Mouse (Mus musculus) small intestine, adult 2 months (tissue): Measurements from ENCODE around the gene Numbl. TPM values are rescaled to one million over a fixed set of nuclear protein-coding genes. Genes with fewer than 3 reads are reported as not detected.
A peak's percentile ranks its signal among the peaks of the same experiment; 100 is the strongest.

ENCODE experiments used
- H3K27ac ChIP-seq: fragments of 200-500 bp; 2 replicates; pipeline ENCODE4 v1.5.1; 2012; ENCODE audit warnings: low read depth, low read length, control low read depth, inconsistent platforms; ENCODE audit not compliant: insufficient read depth
- H3K27me3 ChIP-seq: fragments of 200-500 bp; 2 replicates; pipeline ENCODE4 v1.6.1; 2012; ENCODE audit warnings: mild to moderate bottlenecking, moderate library complexity, low read length, inconsistent platforms; ENCODE audit not compliant: control insufficient read depth, insufficient read depth
- H3K36me3 ChIP-seq: fragments of 200-500 bp; 2 replicates; pipeline ENCODE4 v1.6.1; 2012; ENCODE audit warnings: mild to moderate bottlenecking, low read length, control low read depth, inconsistent platforms; ENCODE audit not compliant: control insufficient read depth, insufficient read depth
- H3K4me1 ChIP-seq: fragments of 200-500 bp; 2 replicates; pipeline ENCODE4 v1.6.1; 2012; ENCODE audit warnings: low read length, inconsistent platforms, mixed read lengths; ENCODE audit not compliant: control insufficient read depth, insufficient read depth, insufficient read length
- H3K4me3 ChIP-seq: fragments of 200-500 bp; 2 replicates; pipeline ENCODE4 v1.5.1; 2012; ENCODE audit warnings: low read depth, mild to moderate bottlenecking, control low read depth, inconsistent platforms, low read length, moderate library complexity
- CTCF ChIP-seq: fragments of 200-500 bp; IDR thresholded peaks from 2 replicates; pipeline ENCODE4 v1.5.1; 2012; ENCODE audit warnings: low read depth, mild to moderate bottlenecking, control low read depth, inconsistent platforms, low read length, moderate library complexity, mixed read lengths; ENCODE audit not compliant: insufficient replicate concordance, insufficient read length; ENCODE audit errors: extremely low read depth
- POLR2A ChIP-seq: fragments of 200-500 bp; IDR thresholded peaks from 2 replicates; pipeline ENCODE4 v1.6.1; 2012; ENCODE audit warnings: low read depth, mild to moderate bottlenecking, control low read depth, inconsistent platforms, low read length, moderate library complexity
- WGBS: fragments of 180-500 bp; shearing (Covaris S2); methylation state at CpG from one replicate; pipeline ENCODE4 v1.1.7; 2018; 5-methylcytosine and 5-hydroxymethylcytosine counted together
- polyA plus RNA-seq: library from polyadenylated mRNA; depleted of rRNA; stranded (reverse); fragments of >200 nt; gene quantifications from 2 replicates; pipeline ENCODE4 v1.2.3, GENCODE M21; 2012

The Numbl gene
- polyA plus RNA-seq, 1 experiment: 8.3 TPM

- Histone ChIP-seq H3K36me3 (no peaks in the 10 kb centered on the region), H3K27me3 (no peaks in the 10 kb centered on the region), H3K4me3 (peak overlapping the region; percentile 79), H3K27ac (peak overlapping the region; percentile 92), H3K4me1 (peaks cover 32% of the 10 kb centered on the region)
- TF ChIP-seq POLR2A (no peak), CTCF (no peak)
- 16% methylated on average over 9 of the region's 9 CpGs for WGBS
Observed at GRCm38 (mm10) chr7:27227276-27227675, 31.0 kb upstream of the Numbl start.

GRCm38 (mm10) chr7:27227676-27228075, 30.6 kb upstream of the Numbl start:
- TF ChIP-seq POLR2A (no peak), CTCF (peak; percentile 11; the same call in 1 of the 2 replicates)
- WGBS: 3% methylated on average over 10 of the region's 10 CpGs
- Histone ChIP-seq H3K27ac (peak overlapping the region; percentile 92), H3K4me3 (peak overlapping the region; percentile 79), H3K4me1 (peaks cover 32% of the 10 kb centered on the region), H3K36me3 (no peaks in the 10 kb centered on the region), H3K27me3 (no peaks in the 10 kb centered on the region)

- Histone ChIP-seq H3K27ac (peak within 1 kb of the TSS; percentile 92), H3K36me3 (no peaks in the 10 kb centered on the region), H3K4me3 (peak within 1 kb of the TSS; percentile 79), H3K27me3 (no peaks in the 10 kb centered on the region), H3K4me1 (peaks cover 27% of the 10 kb centered on the region)
- WGBS: under 1% methylated on average over 49 of the region's 49 CpGs
- TF ChIP-seq CTCF (no peak), POLR2A (peak; percentile 62)
Observed at GRCm38 (mm10) chr7:27228281-27228821, 29.9 kb upstream of the Numbl start, which contains the start of gene Itpkc. TSS of gene Itpkc (minus strand) at chr7:27228661.

- peak overlapping the region; percentile 84 for H3K27ac ChIP-seq
- WGBS: 7% methylated on average over 6 of the region's 6 CpGs
Observed at GRCm38 (mm10) chr7:27228865-27229264, 29.4 kb upstream of the Numbl start.

DNA sequence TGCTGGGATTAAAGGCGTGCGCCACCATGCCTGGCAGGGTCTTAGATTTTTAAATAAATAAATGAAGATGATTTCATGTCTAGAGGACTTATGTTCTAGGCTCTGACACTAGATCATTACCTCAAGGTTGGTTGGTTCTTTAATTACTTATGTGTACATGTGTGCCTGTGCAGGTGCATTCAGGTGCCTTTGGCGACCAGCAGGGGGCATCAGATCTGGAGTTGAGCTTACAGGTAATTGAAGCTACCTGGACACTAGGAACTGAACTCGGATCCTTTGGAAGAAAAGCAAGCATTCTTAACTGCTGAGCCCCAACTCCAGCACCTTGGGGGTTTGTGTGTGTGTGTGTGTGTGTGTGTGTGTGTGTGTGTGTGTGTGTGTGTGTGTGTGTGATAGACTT, 27.5 kb upstream of the Numbl start:
- no peak overlapping the region for H3K27ac ChIP-seq
- no peak overlapping the region for H3K4me3 ChIP-seq
- TF ChIP-seq CTCF: peak; percentile 47; the same call in 1 of the 2 replicates
- TF ChIP-seq POLR2A: no peak
- no peaks in the 10 kb centered on the region for H3K27me3 ChIP-seq
- H3K36me3 ChIP-seq: no peaks in the 10 kb centered on the region
- 66% methylated on average over 4 of the region's 4 CpGs for WGBS
- H3K4me1 ChIP-seq: peaks cover 14% of the 10 kb centered on the region

More at GRCm38 (mm10) chr7:27228865-27229264, 29.4 kb upstream of the Numbl start:
- peaks cover 27% of the 10 kb centered on the region for H3K4me1 ChIP-seq
- no peaks in the 10 kb centered on the region for H3K27me3 ChIP-seq
- peak overlapping the region; percentile 79 for H3K4me3 ChIP-seq
- H3K36me3 ChIP-seq: no peaks in the 10 kb centered on the region
- no peak for TF ChIP-seq CTCF
- no peak for TF ChIP-seq POLR2A

DNA sequence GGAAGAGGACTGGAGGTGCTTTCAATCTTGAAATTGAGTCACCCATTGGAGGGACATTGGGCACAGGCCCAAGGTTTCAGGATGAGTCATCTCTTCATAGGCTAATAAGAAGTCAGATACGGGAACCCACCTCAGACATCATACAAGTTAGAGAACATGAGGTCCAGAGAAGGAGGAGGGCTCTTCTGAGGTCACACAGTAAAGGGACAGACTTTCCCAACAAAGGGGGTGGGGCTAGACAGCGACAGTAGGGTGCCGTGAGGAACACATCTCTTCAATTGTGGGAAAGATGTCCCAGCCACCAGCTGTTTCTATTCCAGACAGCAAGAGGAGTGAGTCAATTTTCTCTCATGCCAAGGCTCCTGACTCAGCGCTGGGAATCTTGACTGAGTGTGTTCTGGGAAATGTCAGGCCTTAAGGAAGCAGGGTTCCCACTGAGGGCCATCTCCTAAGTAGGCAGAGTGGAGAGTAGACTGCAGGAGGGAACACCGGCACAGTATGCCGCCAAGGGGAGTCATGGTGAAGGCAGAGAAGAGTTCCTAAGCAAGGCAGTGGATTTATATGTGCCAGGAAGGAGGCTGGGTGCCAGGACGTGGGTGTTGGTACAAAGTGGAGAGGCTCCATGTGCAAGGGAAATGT, 26.4 kb upstream of the Numbl start:
- no peaks in the 10 kb centered on the region for H3K36me3 ChIP-seq
- H3K4me3 ChIP-seq: no peak overlapping the region
- WGBS: 54% methylated on average over 7 of the region's 7 CpGs
- H3K27me3 ChIP-seq: no peaks in the 10 kb centered on the region
- TF ChIP-seq POLR2A: no peak
- TF ChIP-seq CTCF: no peak
- peak overlapping the region; percentile 28 for H3K27ac ChIP-seq
- H3K4me1 ChIP-seq: peaks cover 11% of the 10 kb centered on the region

DNA sequence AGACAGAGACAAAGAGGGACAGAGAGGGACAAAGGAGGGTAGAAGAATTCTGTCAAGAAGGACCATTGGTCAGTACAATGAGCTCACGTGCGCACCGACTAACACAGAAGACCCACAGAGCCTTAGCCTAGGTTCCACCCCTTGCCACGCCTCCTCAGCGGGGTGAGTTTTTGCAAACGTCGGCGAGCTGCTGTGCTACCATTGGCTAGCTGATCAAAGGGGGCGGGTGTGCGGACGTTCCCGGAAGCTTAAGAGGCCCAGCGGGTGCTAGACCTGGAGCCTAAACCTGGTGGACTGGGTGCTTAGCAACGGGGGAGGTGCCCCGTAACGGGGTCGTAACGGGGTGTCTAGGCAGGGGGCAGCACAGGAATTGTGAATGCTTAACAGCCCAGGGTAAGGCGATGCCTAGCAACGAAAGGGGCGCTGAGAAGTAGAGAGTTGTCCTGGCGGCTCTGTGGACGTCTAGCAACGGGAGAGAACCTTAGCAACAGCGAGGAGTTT, 25.4 kb upstream of the Numbl start, which contains the start of gene Coq8b:
TSS of gene Coq8b (plus strand) at position 243 of the 501 bp plus-strand sequence.
- WGBS: 1% methylated on average over 25 of the region's 25 CpGs
- no peaks in the 10 kb centered on the region for H3K36me3 ChIP-seq
- peak within 1 kb of the TSS; percentile 41 for H3K27ac ChIP-seq
- peaks cover 11% of the 10 kb centered on the region for H3K4me1 ChIP-seq
- no peak for TF ChIP-seq CTCF
- peak; percentile 63 for TF ChIP-seq POLR2A
- H3K4me3 ChIP-seq: peak within 1 kb of the TSS; percentile 75
- H3K27me3 ChIP-seq: no peaks in the 10 kb centered on the region
